Mouse (Mus musculus): ENCODE measurements around the gene Hsd3b5. TPM values are rescaled to one million over a fixed set of nuclear protein-coding genes. Genes with fewer than 3 reads are reported as not detected.
"Not testable (repeated sequence)": the region's sequence is repeated elsewhere in the genome, so short reads cannot be mapped to it uniquely, and the experiment has no call there.

Hsd3b5 gene
- total RNA-seq (2021): not detected
- long read RNA-seq, experiment 1: 0 reads
- long read RNA-seq, experiment 2: 0 reads

- no peak for DNase-seq
Measured at GRCm38 (mm10) chr3:98630152-98630551, at the start of gene Hsd3b5. Gene Hsd3b5 (minus strand): TSS chr3:98630252.

GRCm38 (mm10) chr3:98635145-98635544, 5.1 kb upstream of the Hsd3b5 start:
- DNase-seq: no peak

GRCm38 (mm10) chr3:98629633-98630032, 419 bp downstream of the Hsd3b5 start:
- no peak for DNase-seq

- DNase-seq: not testable (repeated sequence)
Measured at GRCm38 (mm10) chr3:98616786-98617185, 13.3 kb downstream of the Hsd3b5 start.

GRCm38 (mm10) chr3:98616244-98616643, 13.8 kb downstream of the Hsd3b5 start:
- not testable (repeated sequence) for DNase-seq

- DNase-seq: not testable (repeated sequence)
Measured at GRCm38 (mm10) chr3:98614406-98614927, 15.6 kb downstream of the Hsd3b5 start.

- DNase-seq: no peak
Measured at GRCm38 (mm10) chr3:98613963-98614362, 16.1 kb downstream of the Hsd3b5 start.

- not testable (repeated sequence) for DNase-seq
Measured at GRCm38 (mm10) chr3:98613540-98613939, 16.5 kb downstream of the Hsd3b5 start.

- no peak for DNase-seq
Measured at GRCm38 (mm10) chr3:98588707-98589106, 41.3 kb downstream of the Hsd3b5 start, which contains the start of gene Gm10681. Gene Gm10681 (minus strand): TSS chr3:98588807.

- DNase-seq: no peak
Measured at GRCm38 (mm10) chr3:98587721-98588120, 42.3 kb downstream of the Hsd3b5 start.

GRCm38 (mm10) chr3:98582622-98583021, 47.4 kb downstream of the Hsd3b5 start:
- not testable (repeated sequence) for DNase-seq

GRCm38 (mm10) chr3:98582202-98582601, 47.9 kb downstream of the Hsd3b5 start:
- not testable (repeated sequence) for DNase-seq

- DNase-seq: peak; percentile 15
Measured at GRCm38 (mm10) chr3:98581024-98581423, 49.0 kb downstream of the Hsd3b5 start.

Other genes with a start within 250 kb of the Hsd3b5 start
- gene Zfp697, start 247.8 kb downstream of the Hsd3b5 start, total RNA-seq (2021): 1 to 10 TPM; 1.8 to 2.7 TPM
- not detected for gene Gm4450, start 173.1 kb downstream of the Hsd3b5 start, total RNA-seq (2021)
- not detected for gene Hsd3b4, start 119.7 kb downstream of the Hsd3b5 start, total RNA-seq (2021)
- gene Gm10681, start 41.4 kb downstream of the Hsd3b5 start, total RNA-seq (2021): not detected
- gene Hsd3b2, start 94.3 kb upstream of the Hsd3b5 start, total RNA-seq (2021): not detected
- gene Hsd3b3, start 132.9 kb upstream of the Hsd3b5 start, total RNA-seq (2021): not detected
- gene Hsd3b6, start 184.2 kb upstream of the Hsd3b5 start, total RNA-seq (2021): not detected
- gene Hsd3b1, start 229.5 kb upstream of the Hsd3b5 start, total RNA-seq (2021): not detected